Mouse (Mus musculus) forebrain, embryonic 13.5 days (tissue): ENCODE results near the gene Patj. TPM values are rescaled to one million over a fixed set of nuclear protein-coding genes. Genes with fewer than 3 reads are reported as not detected.
"Not testable (repeated sequence)": the region's sequence is repeated elsewhere in the genome, so short reads cannot be mapped to it uniquely, and the experiment has no call there.

Experiments used
- ATAC-seq: fragments of 200-750 bp; cut with Nextera tagmentation; 2 replicates; pipeline ENCODE4 v1.8.0; 2017
- H3K27ac ChIP-seq: fragments of 300-500 bp; sonication (generic); 2 replicates; pipeline ENCODE4 v1.5.1; 2015; ENCODE audit warnings: inconsistent platforms, mild to moderate bottlenecking, moderate library complexity
- H3K27me3 ChIP-seq: fragments of 300-500 bp; sonication (generic); 2 replicates; pipeline ENCODE4 v1.6.1; 2015; ENCODE audit warnings: mild to moderate bottlenecking, inconsistent platforms
- H3K36me3 ChIP-seq: fragments of 300-500 bp; sonication (generic); 2 replicates; pipeline ENCODE4 v1.6.1; 2015; ENCODE audit warnings: mild to moderate bottlenecking, inconsistent platforms; ENCODE audit not compliant: poor library complexity, severe bottlenecking
- H3K4me1 ChIP-seq: fragments of 300-500 bp; sonication (generic); 2 replicates; pipeline ENCODE4 v1.6.1; 2015; ENCODE audit warnings: inconsistent platforms
- H3K4me2 ChIP-seq: fragments of 300-500 bp; sonication (generic); 2 replicates; pipeline ENCODE4 v1.6.1; 2015; ENCODE audit warnings: inconsistent platforms, mild to moderate bottlenecking, moderate library complexity
- H3K4me3 ChIP-seq: fragments of 300-500 bp; sonication (generic); 2 replicates; pipeline ENCODE4 v1.5.1; 2015; ENCODE audit warnings: mild to moderate bottlenecking, inconsistent platforms
- H3K9ac ChIP-seq: fragments of 300-500 bp; sonication (generic); 2 replicates; pipeline ENCODE4 v1.6.1; 2015; ENCODE audit warnings: mild to moderate bottlenecking, inconsistent platforms
- H3K9me3 ChIP-seq: fragments of 300-500 bp; sonication (generic); replicated peaks from 2 replicates; pipeline ENCODE4 v1.6.1; 2016; ENCODE audit warnings: inconsistent platforms
- WGBS: fragments of 180-500 bp; shearing (Covaris S2); methylation state at CpG from one replicate; pipeline ENCODE4 v1.1.7; 2015; 5-methylcytosine and 5-hydroxymethylcytosine counted together
- polyA plus RNA-seq: library from polyadenylated mRNA; unstranded; fragments of >200 nt; fragmentation: Nextera tagmentation; extraction: Ambion mirVana; gene quantifications from 2 replicates; pipeline ENCODE4 v1.2.1, GENCODE M21; 2015

Patj gene
- polyA plus RNA-seq, 1 experiment from 2014 or later = 10.7 TPM

DNA sequence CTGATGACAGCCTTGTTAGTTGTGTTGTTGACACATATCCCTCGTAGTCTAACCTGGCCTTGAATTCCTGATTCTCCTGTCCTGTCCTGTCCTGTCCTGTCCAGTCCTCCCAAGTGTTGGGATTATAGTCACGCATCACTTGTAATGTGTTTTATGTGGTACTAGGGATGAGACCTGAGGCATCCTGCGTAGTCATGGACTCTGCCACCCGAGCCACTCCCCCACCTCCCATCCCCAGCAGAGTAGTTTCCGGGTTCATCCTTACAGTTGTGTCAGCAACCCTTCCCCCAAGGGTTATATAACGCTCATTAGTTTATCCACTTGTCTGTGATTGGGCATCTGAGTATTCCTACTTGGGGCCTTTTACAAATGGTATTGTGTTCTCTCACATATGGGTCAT is 8.8 kb downstream of the Patj start:
- H3K4me3 ChIP-seq = no peak overlapping the region
- ATAC-seq = no peak
- WGBS = 91% methylated on average over 6 of the region's 6 CpGs
- no peaks in the 10 kb centered on the region for H3K27me3 ChIP-seq
- H3K36me3 ChIP-seq = no peaks in the 10 kb centered on the region
- H3K27ac ChIP-seq = no peak overlapping the region
- no peak overlapping the region for H3K9ac ChIP-seq
- H3K4me1 ChIP-seq = no peaks in the 10 kb centered on the region
- no peaks in the 10 kb centered on the region for H3K9me3 ChIP-seq
- H3K4me2 ChIP-seq = no peak overlapping the region

- Histone ChIP-seq H3K4me3 (no peak overlapping the region), H3K27me3 (no peaks in the 10 kb centered on the region), H3K9me3 (no peaks in the 10 kb centered on the region), H3K27ac (no peak overlapping the region), H3K4me1 (no peaks in the 10 kb centered on the region), H3K9ac (no peak overlapping the region), H3K36me3 (no peaks in the 10 kb centered on the region), H3K4me2 (no peak overlapping the region)
- 94% methylated on average over 4 of the region's 4 CpGs for WGBS
- ATAC-seq = no peak
Observed at GRCm38 (mm10) chr4:98408455-98408854, 12.9 kb downstream of the Patj start.

- H3K4me3 ChIP-seq, H3K4me2 ChIP-seq, ATAC-seq, H3K36me3 ChIP-seq, H3K27ac ChIP-seq, H3K9me3 ChIP-seq, H3K27me3 ChIP-seq, H3K9ac ChIP-seq, H3K4me1 ChIP-seq: not testable (repeated sequence)
- 95% methylated on average over 8 of the region's 8 CpGs for WGBS
Observed at GRCm38 (mm10) chr4:98415150-98415549, 19.6 kb downstream of the Patj start.

- WGBS = 94% methylated on average over 8 of the region's 8 CpGs
Observed at GRCm38 (mm10) chr4:98428371-98428770, 32.8 kb downstream of the Patj start.

GRCm38 (mm10) chr4:98435641-98436457 is 40.3 kb downstream of the Patj start:
- Histone ChIP-seq H3K4me1 (peaks cover 18% of the 10 kb centered on the region), H3K27me3 (no peaks in the 10 kb centered on the region), H3K9me3 (no peaks in the 10 kb centered on the region), H3K4me3 (no peak overlapping the region), H3K9ac (no peak overlapping the region), H3K36me3 (no peaks in the 10 kb centered on the region), H3K27ac (no peak overlapping the region), H3K4me2 (no peak overlapping the region)
- 91% methylated on average over 10 of the region's 10 CpGs for WGBS
- ATAC-seq = no peak

More at GRCm38 (mm10) chr4:98428371-98428770, 32.8 kb downstream of the Patj start:
- H3K36me3 ChIP-seq = no peaks in the 10 kb centered on the region
- H3K9me3 ChIP-seq = no peaks in the 10 kb centered on the region
- no peak overlapping the region for H3K9ac ChIP-seq
- H3K4me3 ChIP-seq = no peak overlapping the region
- no peak overlapping the region for H3K4me2 ChIP-seq
- H3K27ac ChIP-seq = no peak overlapping the region
- no peaks in the 10 kb centered on the region for H3K4me1 ChIP-seq
- H3K27me3 ChIP-seq = no peaks in the 10 kb centered on the region
- ATAC-seq = no peak

GRCm38 (mm10) chr4:98436664-98437363 is 41.2 kb downstream of the Patj start:
- H3K4me1 ChIP-seq = peaks cover 18% of the 10 kb centered on the region
- H3K27ac ChIP-seq = no peak overlapping the region
- no peaks in the 10 kb centered on the region for H3K9me3 ChIP-seq
- H3K4me3 ChIP-seq = no peak overlapping the region
- ATAC-seq = no peak
- H3K4me2 ChIP-seq = no peak overlapping the region
- H3K36me3 ChIP-seq = no peaks in the 10 kb centered on the region
- 65% methylated on average over 12 of the region's 12 CpGs for WGBS
- H3K9ac ChIP-seq = no peak overlapping the region
- no peaks in the 10 kb centered on the region for H3K27me3 ChIP-seq

DNA sequence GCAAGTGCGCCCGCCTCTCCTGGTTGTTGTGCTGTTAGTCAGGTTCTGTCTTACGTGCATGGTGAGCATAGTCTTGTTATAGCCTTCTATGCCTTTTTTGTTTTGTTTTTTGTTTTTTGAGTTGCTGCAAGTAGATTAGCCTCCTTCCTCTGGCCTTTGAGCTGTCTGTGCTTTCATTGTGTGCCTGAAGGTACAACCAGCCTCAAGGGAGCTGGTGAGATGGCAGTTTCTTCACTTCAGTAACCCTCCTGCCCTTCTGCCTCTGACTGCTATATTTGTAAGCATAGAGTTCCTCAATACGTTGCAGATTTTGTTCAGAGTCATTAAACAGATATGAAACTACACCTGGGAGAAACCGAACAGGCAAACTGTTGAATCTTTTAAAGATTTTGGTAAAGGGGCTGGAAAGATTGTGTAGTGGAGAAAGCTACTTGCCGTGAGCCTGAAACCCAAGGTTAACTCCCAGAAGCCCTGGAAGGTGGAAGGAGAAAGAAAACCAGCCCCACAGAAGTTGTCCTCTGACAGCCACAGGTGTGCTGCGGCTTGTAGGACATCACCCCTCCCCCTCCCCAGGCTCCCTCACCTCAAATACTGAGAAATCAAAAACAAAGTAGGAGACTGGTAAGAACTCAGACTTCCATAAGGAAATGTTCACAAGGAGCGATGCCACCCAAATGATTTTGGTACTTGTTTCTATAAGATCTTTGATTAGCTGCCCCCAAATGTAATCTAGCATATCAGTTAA is 43.8 kb downstream of the Patj start:
- Histone ChIP-seq H3K4me3 (no peak overlapping the region), H3K36me3 (no peaks in the 10 kb centered on the region), H3K27me3 (no peaks in the 10 kb centered on the region), H3K27ac (no peak overlapping the region), H3K9ac (no peak overlapping the region), H3K4me2 (no peak overlapping the region), H3K9me3 (no peaks in the 10 kb centered on the region), H3K4me1 (peaks cover 18% of the 10 kb centered on the region)
- ATAC-seq = no peak
- 77% methylated on average over 8 of the region's 8 CpGs for WGBS

DNA sequence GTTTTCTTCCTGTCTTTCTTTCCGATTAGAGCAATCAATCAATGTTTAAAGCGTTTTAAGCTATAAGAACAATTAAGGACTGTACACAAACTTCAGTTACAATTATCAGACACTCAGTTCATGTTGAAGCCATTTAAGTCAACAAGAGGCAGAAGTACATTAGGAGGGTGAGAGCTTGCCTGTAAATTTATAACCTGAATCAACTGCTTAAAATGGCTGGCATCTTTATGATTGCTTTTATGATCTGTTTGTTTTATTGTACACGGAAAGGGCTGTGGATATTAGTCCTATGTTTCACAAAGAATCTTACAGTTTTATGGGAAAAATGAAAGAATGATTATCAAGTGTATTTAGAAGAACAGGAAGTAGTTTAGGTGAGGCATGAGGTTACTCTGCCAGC is 45.7 kb downstream of the Patj start:
- Histone ChIP-seq H3K4me3 (no peak overlapping the region), H3K9me3 (no peaks in the 10 kb centered on the region), H3K27ac (no peak overlapping the region), H3K4me1 (peaks cover 18% of the 10 kb centered on the region), H3K36me3 (no peaks in the 10 kb centered on the region), H3K4me2 (no peak overlapping the region), H3K27me3 (no peaks in the 10 kb centered on the region), H3K9ac (no peak overlapping the region)
- no peak for ATAC-seq
- 90% methylated on average over 3 of the region's 3 CpGs for WGBS

GRCm38 (mm10) chr4:98444437-98445139 is 49.0 kb downstream of the Patj start:
- H3K9me3 ChIP-seq = no peaks in the 10 kb centered on the region
- H3K27ac ChIP-seq = no peak overlapping the region
- H3K27me3 ChIP-seq = no peaks in the 10 kb centered on the region
- H3K9ac ChIP-seq = no peak overlapping the region
- peak; percentile 93 for ATAC-seq
- H3K4me2 ChIP-seq = no peak overlapping the region
- peaks cover 8% of the 10 kb centered on the region; the same call in 1 of the 2 replicates for H3K4me1 ChIP-seq
- no peaks in the 10 kb centered on the region for H3K36me3 ChIP-seq
- no peak overlapping the region for H3K4me3 ChIP-seq
- 85% methylated on average over 10 of the region's 10 CpGs for WGBS

DNA sequence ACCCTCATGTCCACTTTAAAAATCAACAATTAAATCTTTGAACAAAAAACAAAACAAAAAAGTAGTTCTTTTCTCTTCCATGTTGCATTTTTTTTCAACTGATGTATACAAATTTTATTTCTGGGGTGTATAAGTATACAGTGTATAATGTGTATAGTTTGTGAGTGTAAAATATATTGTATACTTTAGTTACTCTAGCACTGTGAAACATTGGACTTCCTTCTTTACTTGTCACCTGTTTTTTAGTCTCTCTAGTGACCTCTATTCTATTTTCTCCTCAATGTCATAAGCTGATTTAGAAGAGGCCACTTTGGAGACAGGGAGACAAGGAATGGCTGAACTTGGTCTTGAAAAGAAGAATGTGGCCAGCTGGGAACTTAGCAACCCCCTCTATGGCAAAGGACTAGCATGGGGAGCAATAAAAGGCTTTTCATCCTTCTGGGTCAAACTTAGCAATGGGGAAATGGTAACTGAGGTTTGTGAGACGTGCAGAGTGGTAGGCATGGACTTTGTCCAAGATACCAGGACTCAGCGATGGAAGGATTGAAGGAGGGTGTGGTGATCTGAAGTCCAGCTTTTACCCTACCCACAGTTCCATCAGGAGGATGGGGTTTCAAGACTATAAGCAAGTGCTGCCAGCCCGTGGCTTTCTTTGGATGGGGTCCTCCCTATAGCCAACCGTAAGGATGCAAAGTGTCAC is 54.1 kb downstream of the Patj start:
- Histone ChIP-seq H3K9me3 (no peaks in the 10 kb centered on the region), H3K36me3 (no peaks in the 10 kb centered on the region), H3K27ac (no peak overlapping the region), H3K4me1 (no peaks in the 10 kb centered on the region), H3K4me3 (no peak overlapping the region), H3K27me3 (no peaks in the 10 kb centered on the region), H3K9ac (no peak overlapping the region), H3K4me2 (no peak overlapping the region)
- whole genome bisulfite sequencing = 81% methylated on average over 4 of the region's 4 CpGs
- no peak for ATAC-seq

DNA sequence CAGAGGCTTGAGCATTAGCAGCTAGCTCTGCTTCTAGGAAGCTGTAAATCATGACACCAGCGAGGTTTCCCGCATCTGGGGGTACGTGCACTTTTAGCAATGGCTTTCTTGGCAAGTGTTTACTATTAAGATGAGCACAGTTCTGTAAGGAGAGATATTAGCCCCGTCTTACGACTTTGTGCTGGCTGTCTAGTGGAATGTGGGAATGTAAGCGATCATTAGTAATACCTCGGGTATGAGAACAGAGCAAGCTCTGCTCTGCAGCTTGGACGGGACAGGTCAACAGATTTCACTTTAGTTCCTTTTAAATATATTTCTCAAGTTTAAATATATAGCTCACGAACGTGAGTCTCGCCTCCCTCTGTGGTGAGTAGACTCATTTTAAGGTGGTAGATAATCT is 54.7 kb downstream of the Patj start:
- H3K9ac ChIP-seq = no peak overlapping the region
- H3K4me3 ChIP-seq = no peak overlapping the region
- no peaks in the 10 kb centered on the region for H3K27me3 ChIP-seq
- H3K4me1 ChIP-seq = no peaks in the 10 kb centered on the region
- H3K27ac ChIP-seq = no peak overlapping the region
- no peaks in the 10 kb centered on the region for H3K9me3 ChIP-seq
- H3K4me2 ChIP-seq = no peak overlapping the region
- WGBS = 94% methylated on average over 11 of the region's 11 CpGs
- H3K36me3 ChIP-seq = no peaks in the 10 kb centered on the region
- ATAC-seq = no peak
